Mouse (Mus musculus): ENCODE measurements at regions not wholly inside any gene's neighbourhood (a gene's known extent, or its start where the extent isn't known, plus 50 kb on each side); places are given as distances from the start of the nearest gene placed in this dataset.

DNA sequence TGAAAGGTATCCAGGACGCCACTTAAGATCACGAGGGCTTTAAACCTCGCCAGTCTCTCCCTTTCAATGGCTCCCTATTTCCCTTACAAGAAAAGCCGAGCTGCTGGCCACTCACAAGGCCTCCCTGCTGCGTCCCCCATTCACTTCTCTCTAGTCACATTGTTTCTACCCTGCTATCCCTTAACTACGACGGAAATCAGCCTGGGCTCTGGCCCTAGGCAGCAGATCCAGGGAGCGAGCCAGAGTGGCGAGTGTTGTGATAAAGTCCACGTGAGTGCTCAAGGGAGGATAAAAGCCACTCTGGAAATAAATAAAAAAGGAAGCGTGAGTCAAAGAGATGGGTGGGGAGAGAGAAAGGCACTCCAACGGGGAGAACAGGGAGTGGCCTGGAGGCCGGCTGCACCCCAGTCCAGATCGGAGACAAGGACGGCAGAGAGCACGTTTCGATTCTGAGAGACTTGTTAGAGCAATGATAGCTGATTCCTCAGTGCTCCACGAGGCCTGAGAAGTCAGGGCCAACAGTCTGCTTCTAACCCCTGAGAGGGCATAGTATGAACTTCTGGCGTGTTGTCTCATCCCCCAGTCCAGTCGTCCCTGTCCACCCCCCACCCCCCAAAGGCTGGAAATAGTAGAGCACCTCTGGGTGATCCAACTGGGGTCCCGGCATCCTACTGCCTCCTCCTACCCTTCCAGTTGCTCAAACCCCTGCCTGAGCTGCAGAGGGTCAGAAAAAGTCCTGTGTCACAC is 84.8 kb upstream of the Calm2 start:
- DNase-seq (ENCODE audit: low read depth, low spot score) = no peak

DNA sequence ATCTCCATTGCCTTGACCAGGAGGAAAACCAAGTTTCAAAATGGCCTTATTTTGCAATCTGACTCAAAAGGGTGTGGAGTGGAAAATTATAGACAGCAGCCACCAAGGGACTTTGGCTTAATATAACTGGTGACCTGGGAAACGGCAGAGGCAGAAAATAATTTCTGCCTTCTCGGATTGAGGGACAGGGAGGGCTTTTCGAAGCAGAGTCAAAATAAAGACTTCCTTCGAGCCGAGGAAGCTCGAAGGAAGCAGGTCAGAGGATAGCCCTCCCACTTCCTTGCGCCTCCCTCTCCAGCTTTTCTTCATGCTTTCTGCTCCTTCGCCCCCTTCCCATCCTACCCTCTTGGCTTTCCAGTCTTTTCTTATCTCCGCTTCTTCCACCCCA is 85.4 kb upstream of the Calm2 start:
- DNase-seq (ENCODE audit: low read depth, low spot score) = no peak

DNA sequence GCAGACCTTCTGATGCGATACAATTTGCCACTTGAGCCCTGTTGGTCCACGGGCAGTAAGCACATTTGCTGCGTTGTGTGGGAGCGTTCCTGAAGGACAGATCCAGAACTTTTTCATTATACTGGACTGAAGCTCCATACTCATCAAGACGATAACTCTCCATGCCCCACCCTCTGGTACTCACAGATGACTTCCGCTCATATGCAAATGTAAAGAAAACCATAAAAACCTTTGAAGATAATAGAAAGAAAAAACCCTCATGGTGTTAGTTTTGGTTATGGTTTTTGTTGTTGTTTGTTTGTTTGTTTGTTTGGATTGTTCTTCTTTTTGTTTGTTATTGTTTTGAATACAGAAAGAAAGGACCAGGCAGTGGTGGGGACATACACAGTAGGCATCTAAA is 86.0 kb upstream of the Calm2 start:
- DNase-seq (ENCODE audit: low read depth, low spot score) = no peak

DNA sequence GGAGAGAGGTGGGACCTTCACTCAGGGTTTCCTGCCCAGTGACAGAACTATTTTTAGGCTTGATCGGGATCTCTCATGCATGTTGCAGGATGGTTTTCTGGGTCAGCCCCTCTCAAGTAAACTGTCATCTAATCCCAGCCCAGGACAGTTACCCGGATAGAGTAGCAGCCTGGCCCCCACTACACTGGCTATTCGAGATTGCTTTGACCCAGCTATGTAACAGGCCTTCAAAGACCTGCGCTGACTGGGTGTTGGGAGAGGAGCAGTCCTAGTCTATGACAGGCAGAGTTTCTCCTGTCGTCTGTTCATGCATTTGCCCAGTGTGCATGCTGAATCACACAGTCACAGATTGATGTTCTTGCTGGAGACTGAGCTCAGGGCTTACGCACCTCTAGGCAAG is 86.2 kb upstream of the Epcam start:
- DNase-seq (ENCODE audit: low read depth, low spot score) = no peak

DNA sequence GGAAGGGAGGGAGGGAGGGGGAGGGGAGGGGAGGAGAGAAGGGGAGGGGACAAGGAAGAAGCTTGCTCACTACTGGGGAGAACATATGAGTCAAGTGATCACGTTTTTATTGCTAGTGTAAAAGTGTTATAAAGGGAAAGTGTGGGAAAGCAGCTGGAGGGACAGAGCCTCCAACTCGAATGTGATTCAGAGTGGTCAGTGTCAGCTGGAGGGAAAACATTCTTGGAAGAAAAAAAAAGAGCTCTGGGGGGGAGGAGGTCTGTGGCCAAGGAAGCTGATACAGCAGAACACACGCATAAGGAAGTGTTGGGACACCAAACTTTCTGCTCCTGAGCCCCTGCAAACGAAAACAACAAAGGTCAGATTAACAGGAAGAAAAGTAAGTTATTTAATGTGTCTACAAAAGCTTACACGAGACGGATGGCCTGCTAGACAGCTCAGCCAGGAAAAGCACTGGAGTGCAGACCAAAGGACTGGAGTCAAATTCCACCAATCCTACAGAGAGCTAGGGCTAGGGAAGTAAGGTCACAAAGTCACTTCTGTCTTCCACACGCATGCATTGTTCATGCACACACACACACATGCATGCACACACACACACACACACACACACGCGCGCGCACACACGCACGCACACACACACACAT is 85.1 kb upstream of the Epcam start:
- no peak for DNase-seq (ENCODE audit: low read depth, low spot score)

DNA sequence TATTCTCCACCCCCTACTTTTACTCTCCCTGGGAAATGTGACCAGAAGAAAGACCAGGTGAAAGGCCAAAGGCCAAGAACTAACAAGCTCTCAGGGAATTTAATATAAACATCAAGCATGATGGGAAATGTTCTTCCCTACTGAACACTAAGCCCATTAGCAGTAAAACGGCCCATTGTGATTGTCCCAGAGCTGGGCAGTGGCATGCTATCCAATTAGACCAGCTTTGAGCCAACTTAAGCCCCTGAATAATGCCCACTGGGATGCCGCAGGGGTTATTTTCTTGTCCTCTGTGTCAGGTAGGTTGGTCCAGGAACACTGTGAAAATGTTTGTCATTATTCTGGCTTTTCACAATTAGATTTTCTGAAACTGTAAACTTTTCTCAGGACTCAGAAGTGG is 81.2 kb upstream of the Epcam start:
- no peak for DNase-seq (ENCODE audit: low read depth, low spot score)

DNA sequence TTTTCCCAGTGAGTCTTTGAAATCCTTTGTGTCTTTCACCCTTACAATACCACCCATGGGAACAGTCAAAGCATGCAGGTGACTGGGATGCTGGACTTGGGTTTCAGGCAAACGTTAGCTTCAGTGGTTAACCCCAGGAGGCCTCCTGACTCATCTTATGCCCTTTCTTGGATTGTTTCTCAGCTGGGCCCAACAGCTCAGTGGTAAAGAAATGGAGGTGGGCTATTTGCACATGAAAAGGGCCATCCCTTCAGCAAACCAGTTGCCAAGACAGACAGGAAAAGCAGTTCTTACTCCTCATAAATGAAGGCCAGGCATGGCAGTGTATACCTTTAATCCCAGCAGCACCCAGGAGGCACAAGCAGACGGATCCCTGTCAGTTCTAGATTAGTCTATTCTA is 77.4 kb upstream of the Epcam start:
- DNase-seq (ENCODE audit: low read depth, low spot score) = no peak

DNA sequence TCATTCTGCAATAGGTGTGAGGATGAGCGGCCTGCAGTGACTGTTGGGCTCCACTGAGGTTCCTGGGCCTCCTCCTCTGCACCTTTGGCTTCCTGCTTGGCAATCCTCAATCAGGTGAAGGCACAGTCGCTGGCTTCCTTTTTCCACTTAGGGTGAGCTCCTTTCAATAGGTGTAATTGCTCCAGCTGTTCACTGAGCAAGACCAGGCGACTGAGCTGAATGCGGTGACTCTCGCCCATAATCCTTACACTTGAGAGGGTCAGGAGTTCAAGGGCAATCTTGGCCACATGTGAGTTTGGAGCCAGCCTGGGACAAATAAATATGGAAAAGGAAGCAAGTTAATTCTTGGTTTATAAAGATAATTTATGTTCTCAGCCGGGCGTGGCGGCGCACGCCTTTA is 76.1 kb upstream of the Epcam start:
- DNase-seq (ENCODE audit: low read depth, low spot score) = no peak

DNA sequence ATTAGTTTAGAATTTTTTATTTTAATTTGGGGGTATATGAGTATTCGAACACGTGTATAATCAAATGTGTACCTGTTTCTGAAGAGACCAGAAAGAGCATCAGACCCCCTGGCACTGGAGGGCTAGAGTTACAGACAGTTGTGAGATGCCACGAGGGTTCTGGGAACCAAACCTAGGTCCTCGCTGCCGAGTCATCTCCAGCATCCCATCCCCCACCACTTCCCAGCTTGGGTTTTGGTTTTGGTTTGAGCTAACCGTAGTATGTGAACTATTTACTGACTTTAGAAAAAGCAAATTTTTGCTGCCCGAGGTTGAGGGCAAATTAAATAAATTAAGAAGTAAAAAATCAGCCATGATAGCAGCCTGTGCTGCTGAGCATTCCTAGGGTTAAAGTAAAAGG is 74.9 kb upstream of the Epcam start:
- DNase-seq (ENCODE audit: low read depth, low spot score) = no peak

DNA sequence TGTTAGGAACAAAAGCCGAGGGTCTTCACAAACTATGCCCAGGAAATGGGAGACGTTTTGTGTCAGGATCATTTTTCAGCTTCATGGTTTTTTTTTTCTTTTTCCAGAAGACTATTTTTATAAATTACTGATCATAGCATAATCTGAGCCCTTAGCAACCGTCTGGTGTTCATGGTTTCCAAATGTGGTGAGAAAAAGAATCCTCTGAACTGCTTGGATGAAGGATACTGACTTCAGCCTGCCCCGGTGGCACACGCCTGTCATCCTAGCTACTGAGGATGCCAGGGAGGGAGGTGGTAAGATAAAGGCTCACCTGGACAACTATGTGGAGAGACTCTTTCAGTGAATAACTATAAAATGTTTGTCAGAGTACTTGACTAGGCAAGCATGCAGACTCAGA is 72.4 kb upstream of the Epcam start:
- DNase-seq (ENCODE audit: low read depth, low spot score) = no peak

DNA sequence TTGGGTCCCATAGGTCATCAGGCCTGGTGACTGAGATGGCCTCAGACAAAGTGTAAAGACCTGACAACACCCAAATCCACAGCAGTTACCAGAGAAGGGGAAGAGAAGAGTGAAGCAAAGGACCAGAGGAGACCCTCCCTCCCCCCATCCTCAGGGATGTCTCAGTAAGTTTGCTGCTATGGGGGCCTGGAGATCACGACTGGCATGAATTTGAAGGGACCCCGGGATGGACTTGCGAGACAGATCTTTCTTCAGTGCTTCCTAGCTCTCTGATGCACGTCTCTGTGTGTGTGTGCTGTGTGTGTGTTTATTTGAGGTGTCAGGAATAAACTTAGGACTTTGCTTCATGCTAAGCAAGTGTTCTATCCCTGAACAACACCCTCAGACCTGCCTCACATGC is 70.1 kb upstream of the Epcam start:
- no peak for DNase-seq (ENCODE audit: low read depth, low spot score)

DNA sequence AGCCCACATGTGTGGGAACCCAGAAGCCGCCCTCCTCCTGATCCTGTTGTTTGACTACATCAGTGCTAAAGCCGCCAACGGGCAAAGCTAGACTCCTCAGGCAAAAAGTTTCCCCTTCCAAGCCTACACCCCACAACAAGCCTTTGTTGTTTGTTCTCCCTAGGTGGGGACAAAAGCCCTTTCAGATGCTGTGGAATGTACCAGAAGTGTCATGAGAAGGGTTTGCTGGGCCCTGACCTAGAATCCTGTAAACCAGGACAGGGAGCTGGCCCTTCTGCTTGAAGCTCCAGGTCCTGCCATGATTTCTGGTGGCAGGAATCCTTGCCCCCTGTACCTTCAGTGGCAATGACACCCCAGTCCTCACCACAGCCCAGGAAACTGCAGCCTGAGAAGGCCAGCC is 69.5 kb upstream of the Epcam start:
- DNase-seq (ENCODE audit: low read depth, low spot score) = no peak

DNA sequence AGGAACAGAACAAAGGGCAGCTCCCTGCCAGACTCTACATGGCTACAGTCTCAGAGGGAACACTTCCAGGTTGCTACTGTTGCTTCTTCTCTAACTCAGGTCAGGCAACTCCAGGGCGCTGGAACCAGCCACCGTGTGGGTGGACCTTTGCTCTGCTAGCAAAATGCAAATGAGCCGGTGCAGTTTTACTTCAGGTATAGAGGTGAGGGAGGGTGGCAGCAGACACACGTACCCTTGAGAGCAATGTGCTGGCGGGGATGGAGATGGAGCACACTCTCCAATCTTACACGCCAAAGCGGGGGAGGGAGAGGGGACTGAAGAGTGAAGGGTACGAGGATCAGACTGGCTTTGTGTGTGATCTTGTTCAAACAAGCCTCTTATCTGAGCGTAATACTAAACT is 68.8 kb upstream of the Epcam start:
- DNase-seq (ENCODE audit: low read depth, low spot score) = no peak

DNA sequence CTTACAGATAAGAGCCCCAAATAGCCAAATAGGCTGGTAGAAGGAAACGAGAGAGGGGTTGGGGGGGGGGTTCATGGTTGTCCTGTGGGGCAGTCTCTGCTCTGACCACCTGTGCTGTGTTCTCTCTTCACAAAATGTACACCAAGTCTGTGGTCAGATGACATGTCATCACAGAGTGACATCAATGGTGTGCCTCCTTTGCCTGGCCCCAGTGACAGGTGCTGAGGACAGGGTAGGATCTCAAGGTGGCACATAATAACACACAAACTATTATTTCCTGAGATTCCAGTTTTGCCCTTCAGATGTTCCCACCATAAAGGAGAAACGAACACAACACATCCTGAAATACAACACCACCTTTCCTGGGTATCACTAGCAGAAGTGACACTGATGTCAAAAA is 68.3 kb upstream of the Epcam start:
- no peak for DNase-seq (ENCODE audit: low read depth, low spot score)

DNA sequence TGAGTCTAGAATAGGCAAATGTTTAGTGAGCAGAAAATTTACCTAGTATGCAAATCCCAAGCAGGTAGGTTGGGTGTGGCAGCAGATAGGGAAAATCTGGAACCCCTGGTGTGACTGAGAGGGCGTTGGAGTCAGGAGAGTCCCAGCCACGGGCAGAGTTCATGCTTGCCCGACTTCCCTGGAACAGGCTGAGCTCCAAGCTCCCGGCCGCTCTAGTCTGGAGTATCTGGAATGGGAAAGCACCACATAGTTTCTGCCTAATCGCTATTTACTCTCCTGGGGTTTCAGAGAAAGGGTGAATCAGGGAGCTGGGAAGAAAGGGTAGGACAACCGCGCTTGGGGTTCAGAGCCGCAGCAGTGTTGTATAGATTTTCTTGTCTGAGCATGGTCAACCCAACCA is 65.8 kb upstream of the Epcam start:
- DNase-seq (ENCODE audit: low read depth, low spot score) = no peak

DNA sequence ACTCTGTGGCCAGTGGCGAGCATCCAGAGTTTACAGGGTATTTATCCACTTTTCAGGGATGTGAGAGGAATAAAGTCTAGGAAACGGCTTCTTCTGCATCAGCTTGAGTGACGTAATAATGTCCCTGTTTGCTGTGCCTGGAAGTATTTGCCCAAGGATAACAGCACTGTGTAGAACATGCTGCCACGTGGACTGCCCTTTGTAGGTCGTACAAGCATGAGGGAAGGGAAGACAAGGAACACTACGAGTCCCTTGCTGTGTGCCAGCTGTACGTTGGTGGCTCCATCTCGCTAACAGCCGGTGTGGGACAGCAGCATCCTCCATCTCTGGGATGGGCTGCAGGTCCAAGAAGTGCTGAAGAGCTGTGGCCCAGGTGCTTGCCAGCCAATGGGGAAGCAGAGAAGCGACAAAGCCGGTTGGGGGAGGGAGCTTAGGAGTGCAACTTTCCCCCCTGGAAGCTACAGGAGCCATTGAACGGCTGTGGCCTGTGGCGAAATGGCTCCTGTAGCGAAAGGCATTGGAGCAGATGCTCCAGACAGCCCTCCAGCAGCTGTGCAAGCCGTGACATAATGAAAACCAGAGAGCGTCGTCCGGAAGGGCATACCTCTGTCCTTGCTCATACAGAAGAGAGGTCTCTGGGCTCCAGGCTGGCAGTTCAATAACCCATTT is 65.0 kb upstream of the Epcam start:
- DNase-seq (ENCODE audit: low read depth, low spot score) = no peak

DNA sequence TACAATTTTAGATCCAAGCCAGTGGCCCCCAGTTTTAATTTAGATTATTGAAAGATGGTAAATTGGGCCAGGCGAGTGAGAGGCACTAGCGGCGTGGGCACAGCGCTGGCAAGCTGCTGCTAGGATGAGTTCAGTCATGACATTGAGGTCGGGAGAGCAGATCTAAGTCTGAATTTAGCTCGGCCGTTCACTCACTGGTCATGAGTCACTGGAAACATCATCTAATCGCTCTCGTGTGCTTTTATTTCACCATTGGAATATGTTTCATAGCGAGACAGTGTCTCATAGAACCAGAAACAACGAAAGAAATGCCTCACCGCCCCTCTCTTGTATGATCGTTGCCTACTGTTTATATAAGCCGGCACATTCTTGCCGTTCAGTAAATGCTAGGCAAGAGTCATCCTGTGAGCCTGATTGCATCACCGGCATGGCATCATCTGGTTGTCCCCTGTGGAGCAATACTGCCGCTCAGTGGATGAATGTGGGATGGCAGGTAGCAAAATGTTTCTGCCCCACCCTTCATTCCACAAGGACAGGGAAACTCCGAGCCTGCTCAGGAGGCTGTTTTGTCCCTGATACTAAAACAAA is 64.3 kb upstream of the Epcam start:
- peak; percentile 67 for DNase-seq (ENCODE audit: low read depth, low spot score)

DNA sequence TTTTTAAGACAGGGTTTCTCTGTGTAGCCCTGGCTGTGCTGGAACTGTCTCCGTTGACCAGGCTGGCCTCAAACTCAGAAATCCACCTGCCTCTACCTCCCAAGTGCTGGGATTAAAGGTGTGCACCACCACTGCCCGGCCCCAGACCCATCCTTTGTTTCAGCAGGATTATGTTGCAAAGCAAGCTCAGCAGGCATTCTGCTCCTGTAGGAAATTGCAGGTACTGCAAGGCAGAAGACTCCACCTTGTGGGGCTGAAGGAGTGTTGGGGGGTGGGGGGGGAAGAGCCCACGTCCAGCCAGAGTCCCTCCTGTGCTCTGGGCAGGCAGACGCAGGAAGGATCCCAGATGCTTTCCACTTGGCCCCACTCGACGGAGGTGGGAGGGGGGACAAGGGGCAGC is 52.2 kb upstream of the Epcam start:
- no peak for DNase-seq (ENCODE audit: low read depth, low spot score)

DNA sequence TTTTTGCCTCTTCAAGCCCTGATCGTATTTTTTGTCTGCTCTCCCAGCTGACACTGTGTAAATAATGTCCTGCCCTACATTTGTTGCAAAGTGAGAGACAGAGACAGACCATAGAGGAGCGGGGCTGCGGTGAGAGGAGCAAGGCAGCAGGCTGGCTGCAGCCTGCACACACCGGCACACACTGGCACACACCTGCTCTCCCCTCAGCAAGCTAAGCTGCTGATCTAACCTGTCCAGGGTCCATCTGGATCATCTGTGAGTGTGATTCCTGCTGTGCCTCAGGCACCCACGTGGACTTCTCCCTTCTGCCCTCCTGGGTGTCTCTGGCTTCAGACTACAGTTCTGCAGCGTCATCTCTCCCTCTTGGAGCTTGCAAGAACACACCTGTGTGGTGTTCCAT is 50.4 kb upstream of the Epcam start:
- DNase-seq (ENCODE audit: low read depth, low spot score) = no peak

All from retina, adult 2 months (tissue).